Mouse (Mus musculus) cerebral cortex, adult 2 months (tissue): ENCODE data around the gene Olfr1362.

Experiments
- WGBS: fragments of 180-500 bp; shearing (Covaris S2); methylation state at CpG from one replicate; pipeline ENCODE4 v1.1.7; 2018; 5-methylcytosine and 5-hydroxymethylcytosine counted together

Olfr1362 gene

GRCm38 (mm10) chr13:21613922-21614321, at the start of gene Olfr1362:
TSS of gene Olfr1362 (minus strand) at chr13:21614022.

DNA sequence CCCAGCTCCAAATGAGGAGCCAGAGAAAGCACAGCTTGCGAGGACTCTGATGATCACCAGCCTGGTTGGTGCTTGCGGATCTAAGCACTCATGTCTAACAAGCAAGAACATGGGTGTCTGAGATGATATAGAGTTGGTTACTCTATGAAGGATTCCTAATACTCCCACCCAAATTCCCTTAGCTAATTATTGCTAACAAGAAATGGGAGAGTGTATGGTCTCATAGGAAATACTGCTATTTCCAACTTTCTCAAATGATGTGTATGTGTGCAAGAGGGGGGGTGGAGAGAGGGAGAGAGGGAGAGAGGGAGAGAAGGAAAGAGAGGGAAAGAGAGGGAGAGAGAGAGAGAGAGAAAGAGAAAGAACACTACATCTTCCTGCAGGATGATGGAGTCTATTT, 49.5 kb upstream of the Olfr1362 start, which contains the start of gene Olfr1361:
TSS of gene Olfr1361 (minus strand) at position 101 of the 400 bp plus-strand sequence.
- WGBS, result 74% methylated on average over 2 of the region's 2 CpGs

DNA sequence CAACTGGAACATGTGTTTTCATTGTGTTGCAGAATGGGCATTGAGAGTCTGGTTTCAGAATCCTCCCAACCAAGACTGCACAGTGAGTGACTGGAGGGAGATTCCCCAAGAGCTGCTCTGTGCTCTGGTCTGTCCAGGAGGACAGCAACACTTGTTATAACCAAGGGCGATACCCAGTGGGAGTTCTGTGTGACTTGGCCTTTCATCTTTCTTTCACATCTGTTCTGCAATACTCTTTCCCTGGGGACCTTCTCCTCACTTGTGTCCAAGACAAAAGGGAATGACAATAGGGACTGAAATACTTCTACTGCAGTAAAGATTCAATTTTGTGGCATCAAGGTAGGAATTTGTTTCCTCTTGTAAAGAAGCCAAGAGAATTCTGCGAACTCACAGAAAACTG, 28.6 kb upstream of the Olfr1362 start, which contains the start of gene Olfr11:
TSS of gene Olfr11 (minus strand) at position 101 of the 400 bp plus-strand sequence.
- 80% methylated on average over 2 of the region's 2 CpGs for whole genome bisulfite sequencing

GRCm38 (mm10) chr13:21591618-21592017, 22.2 kb downstream of the Olfr1362 start:
- WGBS, result 79% methylated on average over 2 of the region's 2 CpGs

DNA sequence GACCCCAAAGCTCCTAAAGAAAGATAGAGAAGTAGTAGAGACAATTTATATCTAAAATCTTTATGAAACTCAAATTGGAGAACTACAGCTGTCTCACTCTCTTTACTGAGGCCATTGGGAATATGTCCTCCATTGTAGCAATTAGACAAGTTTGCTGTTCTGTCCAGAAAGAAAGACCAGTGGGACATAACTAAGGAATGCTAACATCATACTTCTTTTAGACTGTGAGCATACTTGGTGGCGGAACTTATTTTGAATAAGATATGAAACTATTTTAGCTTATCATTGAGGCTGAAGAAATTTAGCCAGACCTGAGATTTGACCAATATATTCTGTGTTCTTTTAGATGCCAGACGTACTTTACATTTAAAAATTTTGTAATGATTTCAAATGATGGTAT, 32.2 kb downstream of the Olfr1362 start, which contains the start of gene Olfr1364:
TSS of gene Olfr1364 (minus strand) at position 101 of the 400 bp plus-strand sequence.
- 88% methylated on average over 2 of the region's 2 CpGs for WGBS
